Mouse (Mus musculus): ENCODE measurements at regions not wholly inside any gene's neighbourhood (a gene's known extent, or its start where the extent isn't known, plus 50 kb on each side); places are given as distances from the start of the nearest gene placed in this dataset.

DNA sequence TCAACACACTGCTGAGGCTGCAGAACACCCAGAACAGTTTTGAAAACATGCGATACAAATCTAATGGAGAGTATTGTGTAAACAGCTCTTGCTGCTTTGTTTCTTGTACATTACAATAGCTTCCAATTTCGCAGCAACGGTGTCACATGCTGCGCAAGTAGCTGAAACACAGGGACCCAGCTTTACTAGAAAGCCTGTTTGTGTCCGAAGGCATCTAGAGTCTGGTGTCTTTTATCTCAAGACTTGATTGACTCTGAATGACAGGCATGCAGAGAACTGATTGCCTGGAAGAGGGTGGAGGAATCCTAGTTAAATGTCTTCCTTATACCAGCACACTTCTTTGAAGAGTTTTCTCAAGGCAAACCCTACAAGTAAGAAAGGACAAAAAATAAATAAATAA is 66.1 kb upstream of the Fgf10 start:
- no peak for DNase-seq (ENCODE audit: extremely low spot score in 1 of 2, low spot score in 1 of 2)

DNA sequence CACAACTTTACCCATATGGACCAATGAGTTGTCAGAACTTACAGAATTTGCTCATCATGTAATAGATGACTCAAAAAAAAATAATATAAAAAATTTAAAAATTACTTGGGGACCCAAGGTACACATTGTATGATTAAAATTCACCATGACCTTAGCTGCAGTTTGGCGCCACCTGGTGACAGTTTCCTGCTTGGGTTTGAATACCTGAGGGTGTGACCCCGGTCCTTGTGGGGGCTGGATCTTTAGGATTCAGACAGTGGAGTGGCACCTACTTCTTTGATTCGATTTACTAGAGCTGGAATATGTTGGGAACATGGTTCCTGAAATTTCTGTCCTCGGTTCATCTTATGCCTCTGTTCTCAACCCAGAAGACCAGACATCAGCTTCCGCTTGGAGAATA is 72.7 kb upstream of the Fgf10 start:
- peak in 1 of 2 experiments; percentile 46 for DNase-seq (ENCODE audit: extremely low spot score in 1 of 2, low spot score in 1 of 2)

DNA sequence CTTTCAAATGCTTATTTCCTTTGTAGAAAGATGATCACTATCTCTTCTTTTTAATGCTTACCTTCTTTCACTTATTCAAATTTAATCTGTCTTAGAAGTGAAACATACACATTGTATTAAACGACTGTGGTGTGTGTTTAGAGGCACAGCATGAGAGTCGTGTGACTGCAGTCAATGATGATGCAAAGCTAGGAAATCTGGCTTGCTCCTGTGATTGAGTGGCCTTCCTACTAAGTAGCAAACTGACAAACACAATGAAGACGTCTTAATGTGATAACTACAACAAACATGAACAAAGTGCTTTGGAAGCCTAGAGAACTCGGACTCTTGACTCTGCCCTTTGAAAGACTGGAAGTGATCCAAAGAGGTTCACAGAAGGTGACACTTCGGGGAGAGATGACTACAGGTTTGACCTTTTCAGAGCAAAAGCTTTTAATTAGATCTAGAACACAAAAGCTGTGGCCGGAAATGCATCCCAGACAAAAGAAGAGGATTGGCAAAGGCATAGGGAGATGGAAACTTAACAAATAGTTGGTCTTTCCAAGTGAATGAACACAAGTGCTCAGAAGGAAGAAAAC is 73.3 kb upstream of the Fgf10 start:
- no peak for DNase-seq (ENCODE audit: extremely low spot score in 1 of 2, low spot score in 1 of 2)

DNA sequence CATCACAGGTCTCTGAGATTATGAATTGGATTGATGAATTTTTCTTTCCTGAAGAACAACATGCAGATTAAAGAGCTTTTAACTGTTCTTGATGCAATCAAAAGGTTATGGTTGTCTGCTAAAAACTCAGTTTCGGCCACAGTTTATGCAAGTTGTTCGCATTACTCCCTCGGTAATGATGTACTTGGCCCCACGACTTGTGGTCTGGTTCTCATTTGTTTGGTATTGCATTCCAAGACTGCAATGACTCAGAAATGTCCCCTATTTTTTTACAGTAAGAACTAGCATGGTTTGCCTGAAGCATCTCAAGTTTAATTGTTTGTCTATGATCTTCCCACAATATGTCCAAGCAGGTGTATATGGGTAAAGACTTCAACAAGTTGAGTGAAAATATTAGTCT is 77.5 kb upstream of the Fgf10 start:
- no peak for DNase-seq (ENCODE audit: extremely low spot score in 1 of 2, low spot score in 1 of 2)

DNA sequence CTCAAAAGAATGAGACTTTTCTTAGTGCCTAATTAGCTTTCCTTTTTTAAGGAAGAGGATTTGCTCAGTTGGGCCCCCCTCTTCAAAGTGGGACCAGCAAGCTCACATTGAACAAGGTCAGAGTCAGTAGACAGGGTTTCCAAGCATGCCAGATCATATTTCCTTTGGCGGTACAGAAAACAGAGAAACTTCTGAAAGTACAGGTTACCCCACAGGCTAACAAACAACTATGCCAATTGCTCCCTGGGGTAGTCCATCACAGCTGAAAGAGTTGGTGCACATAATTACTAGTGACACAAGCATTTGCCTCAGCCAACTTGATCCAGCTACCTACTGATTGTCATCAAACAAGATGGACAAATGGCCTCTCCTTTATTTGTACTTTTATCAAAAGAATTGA is 97.0 kb upstream of the Fgf10 start:
- DNase-seq (ENCODE audit: extremely low spot score in 1 of 2, low spot score in 1 of 2), result no peak

DNA sequence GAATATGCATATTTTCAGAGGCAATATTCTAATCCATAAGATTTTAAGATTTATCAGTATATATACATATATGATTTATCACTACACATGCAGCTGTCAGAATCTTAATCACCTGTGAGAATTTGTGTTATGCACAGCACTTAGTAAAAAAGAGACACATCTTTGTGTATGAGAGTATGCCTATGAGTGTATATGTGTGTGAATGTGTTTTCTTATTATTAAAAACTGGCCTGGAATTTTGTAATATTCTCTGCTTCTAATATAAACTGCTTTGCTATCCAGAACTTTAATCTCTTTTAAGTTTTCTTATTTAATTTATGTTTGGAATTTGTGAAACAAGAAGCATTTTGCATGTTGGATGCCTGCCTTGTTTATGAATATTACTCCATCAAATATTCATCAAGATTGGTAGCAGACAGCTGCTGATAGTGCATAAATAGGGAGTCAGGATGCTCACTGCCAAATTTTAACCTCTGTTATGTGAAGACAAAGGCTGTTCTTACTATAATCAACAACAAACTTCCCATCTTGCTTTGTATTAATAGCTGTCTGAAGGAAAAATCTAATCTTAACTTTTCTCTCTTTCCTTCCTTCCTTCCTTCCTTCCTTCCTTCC is 104.3 kb upstream of the Fgf10 start:
- DNase-seq (ENCODE audit: extremely low spot score in 1 of 2, low spot score in 1 of 2), result no peak

DNA sequence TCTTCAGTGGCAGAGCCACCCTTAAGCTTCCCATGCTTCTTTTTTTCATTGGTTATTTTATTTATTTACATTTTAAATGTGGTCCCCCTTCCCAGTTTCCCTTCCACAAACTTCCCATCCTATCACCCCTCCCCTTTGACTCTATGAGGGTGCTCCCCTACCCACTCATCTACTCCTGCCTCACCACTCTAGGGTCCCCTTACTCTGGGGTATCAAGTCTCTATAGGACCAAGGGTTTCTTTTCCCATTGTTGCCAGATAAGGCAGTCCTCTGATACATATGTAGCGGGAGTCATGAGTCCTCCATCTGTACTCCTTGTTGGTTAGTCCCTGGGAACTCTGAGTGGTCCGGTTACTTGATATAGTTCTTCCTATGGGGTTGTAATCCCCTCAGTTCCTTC is 110.6 kb upstream of the Fgf10 start:
- no peak for DNase-seq (ENCODE audit: extremely low spot score in 1 of 2, low spot score in 1 of 2)

DNA sequence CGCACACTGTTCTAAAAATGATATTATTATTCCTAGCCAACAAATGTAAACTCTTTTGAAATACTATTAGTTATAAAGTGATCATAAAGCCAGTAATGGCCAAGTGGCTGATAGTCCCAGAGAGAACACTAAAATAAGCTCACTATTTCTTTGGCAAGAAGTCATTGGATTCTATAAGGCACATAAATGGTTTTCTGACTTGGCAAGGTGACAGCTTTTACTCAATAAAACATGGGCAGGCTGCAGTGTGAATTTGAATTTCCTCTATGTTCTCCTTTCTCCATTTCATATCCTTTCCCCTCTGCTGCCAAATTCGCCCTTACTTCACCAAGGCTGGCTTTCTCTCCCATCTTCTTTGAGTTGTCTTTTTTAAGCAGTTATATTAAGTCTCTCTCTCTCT is 117.6 kb upstream of the Fgf10 start:
- DNase-seq (ENCODE audit: extremely low spot score in 1 of 2, low spot score in 1 of 2), result no peak

DNA sequence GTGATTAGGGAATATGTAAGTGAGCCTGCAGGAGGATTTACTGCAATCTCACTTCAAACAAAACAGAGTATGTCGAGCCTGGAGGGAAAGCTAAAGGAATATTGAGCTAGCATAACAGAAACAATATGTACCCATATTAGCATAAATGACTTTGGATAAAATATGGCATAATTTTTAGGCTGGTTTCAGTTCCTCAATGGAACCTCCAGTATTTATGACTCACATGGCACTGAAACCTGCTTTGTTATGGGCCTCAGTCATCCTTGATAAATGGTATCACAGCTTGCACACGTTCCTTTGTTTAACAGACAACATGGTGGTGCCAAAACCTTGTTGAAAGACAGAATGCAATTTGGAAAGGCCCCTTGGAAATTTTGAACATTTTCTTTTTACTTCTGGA is 130.8 kb upstream of the Fgf10 start:
- DNase-seq (ENCODE audit: extremely low spot score in 1 of 2, low spot score in 1 of 2), result no peak

DNA sequence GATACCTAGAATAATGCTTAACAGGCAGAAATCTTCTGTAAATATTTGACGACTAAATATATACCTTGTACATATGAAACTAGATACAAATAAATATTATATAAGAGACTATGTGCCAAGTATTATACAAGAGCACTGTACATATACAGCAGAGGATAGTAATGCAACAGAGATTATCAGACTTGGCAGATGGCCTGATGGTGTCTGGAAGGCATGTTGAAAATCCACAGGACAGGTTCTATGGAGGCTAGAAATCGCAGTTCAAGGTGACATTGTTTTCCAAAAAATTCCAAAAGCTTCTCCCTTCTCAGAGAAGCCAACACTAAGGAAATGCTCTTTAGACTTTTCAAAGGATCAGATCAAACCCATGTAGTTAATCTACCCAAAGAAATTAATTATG is 126.9 kb upstream of the Mrps30 start:
- no peak for DNase-seq (ENCODE audit: extremely low spot score in 1 of 2, low spot score in 1 of 2)

DNA sequence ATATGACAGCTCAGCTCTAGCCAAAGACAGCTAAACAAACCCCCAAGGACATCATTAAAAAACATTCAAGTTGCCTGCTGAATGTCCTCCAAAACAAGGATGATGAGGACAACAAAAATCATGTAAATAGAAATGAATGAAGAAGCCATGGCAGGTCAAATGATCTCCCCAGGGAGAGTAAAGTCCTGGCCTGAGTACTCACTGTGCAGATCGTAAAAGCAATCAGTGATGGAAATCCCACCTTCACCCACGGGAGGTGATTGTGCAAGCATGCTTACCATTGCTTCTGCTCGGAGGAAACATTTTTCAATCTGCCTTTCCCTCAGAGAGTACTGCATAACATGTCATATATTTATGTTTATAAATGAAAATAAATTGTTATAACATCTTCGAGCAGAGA is 119.1 kb upstream of the Mrps30 start:
- no peak for DNase-seq (ENCODE audit: extremely low spot score in 1 of 2, low spot score in 1 of 2)

DNA sequence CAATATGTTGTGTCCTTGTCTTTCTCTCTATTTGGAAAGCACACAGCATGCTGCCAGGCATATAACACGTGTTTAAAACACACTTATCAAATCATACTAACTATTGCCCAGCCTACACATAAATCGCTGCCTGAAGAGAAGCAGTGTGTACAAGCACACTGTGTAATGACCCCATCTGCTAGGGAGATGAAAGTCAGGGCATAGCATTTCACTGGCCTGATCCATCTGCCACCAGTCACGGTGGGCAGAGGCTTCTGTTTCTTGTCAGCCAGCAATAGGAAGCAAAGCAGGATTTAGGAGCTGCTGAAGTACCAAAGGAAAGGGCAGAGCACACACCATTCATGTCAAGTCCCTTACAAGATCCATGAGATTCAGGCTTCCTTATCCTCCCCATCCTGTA is 103.6 kb upstream of the Mrps30 start:
- no peak for DNase-seq (ENCODE audit: extremely low spot score in 1 of 2, low spot score in 1 of 2)

DNA sequence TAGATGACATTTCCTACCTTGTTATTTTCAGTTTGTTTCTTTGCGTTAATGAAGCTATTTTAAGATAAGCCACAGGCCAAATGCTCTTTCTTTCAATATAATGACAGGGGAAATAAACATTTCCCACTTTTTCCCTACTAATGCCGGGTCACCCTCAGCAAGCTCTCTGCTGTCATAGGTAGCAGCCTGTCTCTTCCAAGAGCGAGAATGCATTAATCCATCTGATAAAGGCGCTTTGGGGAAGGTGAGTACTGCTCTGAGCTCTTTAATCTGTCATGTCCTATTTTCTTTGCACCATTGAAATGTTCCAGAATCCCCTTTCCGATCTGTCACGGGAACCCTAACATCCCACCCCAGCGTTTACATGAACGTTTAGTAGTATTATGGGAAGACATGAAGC is 96.0 kb upstream of the Mrps30 start:
- no peak for DNase-seq (ENCODE audit: extremely low spot score in 1 of 2, low spot score in 1 of 2)

DNA sequence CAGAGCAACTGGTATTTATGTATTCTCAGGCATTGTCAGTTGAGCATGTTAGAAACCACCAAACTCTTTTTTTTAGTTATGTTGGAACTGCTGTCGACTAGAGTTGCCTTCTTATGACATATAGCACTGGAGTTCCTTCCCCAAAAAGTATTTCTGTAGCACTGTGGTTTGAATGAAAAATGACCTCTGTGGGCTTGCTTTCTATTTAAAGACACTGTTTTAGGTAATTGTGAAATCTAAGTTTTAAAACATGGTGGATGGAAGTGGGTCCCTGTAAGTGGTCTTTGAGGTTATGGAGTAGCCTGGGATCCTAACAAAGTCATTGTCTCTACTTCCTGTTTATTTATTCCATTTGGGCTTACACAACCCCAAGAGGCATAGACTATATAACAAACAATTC is 93.2 kb upstream of the Mrps30 start:
- no peak for DNase-seq (ENCODE audit: extremely low spot score in 1 of 2, low spot score in 1 of 2)

DNA sequence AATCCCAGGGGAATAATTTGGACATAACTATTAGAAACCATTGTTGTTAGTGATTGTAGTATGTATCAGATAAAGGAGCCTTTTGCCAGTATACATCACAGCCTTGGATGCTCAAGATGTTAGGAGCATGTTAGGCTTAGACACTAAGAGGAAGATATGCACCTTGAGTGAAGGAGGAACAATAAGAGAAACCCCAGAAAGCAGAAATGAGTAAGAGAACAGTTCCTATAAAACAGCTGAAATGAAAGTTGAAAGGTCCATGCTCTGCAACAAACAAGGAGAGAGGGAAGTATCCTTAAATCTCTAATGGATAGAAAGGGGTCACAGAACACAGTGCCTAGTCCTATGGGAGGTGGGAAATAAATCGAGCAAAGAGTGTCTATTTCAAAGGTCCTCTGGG is 91.4 kb upstream of the Mrps30 start:
- DNase-seq (ENCODE audit: extremely low spot score in 1 of 2, low spot score in 1 of 2), result no peak

DNA sequence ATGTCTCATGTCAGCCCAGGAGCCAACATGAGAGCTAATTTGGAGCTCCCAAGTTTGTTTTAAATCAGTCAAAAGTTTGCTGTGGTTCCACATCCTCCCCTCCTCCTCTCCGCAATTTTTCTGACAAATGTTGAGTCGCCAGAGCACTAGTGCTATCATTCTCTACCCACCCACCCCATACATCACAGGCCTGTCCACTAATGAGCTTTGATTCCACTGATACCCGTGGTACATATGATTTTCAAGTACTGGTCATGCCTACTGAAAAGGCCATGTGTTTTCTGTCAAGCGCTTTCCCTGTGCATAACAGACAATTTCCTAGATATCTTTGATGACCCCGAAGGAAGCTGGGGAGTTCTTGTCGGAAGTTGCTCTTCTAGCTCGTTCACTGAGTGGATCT is 85.5 kb upstream of the Mrps30 start:
- DNase-seq (ENCODE audit: extremely low spot score in 1 of 2, low spot score in 1 of 2), result no peak

DNA sequence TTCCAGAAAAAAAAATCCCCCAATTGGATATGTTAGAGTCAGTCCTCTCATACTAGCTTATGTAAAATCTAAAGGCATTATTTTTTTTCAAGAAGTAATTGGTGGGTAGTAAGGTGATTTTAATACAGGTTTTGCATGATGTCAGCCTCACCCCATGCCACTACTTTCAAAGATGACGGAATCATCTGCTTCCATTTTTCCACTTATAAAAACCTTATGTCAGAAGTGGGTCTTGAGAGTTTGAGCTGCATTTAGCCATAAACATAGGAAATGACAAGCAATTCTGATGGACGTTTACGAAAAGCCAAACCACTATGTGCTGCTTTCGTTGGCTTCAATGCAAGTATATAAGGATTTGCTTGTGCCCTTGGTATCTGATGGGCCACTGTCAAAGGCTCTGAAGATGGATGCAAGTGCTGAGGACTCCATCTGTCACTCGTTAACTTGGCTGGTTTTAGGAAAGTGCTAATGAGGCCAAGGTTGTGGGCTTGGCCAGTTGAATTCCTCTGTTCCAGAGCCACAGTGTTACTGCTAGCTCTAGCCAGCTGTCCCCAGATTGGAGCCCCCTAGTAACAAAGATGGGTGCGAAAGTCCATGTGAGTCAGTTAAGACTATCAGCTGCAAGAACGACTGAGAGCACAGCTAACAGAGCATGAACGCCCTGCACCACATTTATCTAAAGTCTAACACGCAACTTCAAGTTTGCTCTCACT is 72.8 kb upstream of the Mrps30 start:
- no peak for DNase-seq (ENCODE audit: extremely low spot score in 1 of 2, low spot score in 1 of 2)

DNA sequence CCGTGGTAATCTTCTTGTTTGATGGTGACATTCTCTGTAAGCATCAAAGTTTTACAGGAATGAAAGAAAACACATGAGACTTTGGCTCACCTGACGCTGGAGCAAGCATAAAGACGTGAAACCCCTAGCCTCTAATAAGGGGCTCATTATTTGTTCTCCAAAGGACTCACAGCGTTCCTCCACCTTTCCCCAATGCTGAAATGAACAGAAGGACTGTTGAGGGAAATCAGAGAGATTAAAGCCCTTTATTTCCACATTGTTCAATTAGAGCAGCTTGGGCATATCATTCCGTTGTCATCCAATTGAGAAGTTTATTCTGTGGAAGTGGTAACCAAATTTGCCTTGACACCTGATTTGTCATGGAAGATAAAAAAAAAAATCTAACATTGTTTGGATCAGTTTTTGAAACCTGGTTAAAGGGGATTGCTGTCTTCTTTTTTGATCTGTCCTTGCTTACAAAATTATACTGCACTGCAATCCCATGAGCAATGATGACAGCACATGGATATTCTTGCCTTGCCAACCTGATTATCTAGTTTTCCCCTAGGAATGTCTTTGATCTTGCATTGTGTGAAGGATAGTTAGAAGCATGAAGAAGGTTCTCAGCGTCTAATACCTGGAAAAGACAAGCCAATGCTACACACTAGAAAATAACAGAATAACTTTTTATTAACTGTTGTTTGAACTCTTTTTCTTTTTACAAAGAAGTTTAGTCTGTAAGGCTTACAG is 62.1 kb upstream of the Mrps30 start:
- no peak for DNase-seq (ENCODE audit: extremely low spot score in 1 of 2, low spot score in 1 of 2)

DNA sequence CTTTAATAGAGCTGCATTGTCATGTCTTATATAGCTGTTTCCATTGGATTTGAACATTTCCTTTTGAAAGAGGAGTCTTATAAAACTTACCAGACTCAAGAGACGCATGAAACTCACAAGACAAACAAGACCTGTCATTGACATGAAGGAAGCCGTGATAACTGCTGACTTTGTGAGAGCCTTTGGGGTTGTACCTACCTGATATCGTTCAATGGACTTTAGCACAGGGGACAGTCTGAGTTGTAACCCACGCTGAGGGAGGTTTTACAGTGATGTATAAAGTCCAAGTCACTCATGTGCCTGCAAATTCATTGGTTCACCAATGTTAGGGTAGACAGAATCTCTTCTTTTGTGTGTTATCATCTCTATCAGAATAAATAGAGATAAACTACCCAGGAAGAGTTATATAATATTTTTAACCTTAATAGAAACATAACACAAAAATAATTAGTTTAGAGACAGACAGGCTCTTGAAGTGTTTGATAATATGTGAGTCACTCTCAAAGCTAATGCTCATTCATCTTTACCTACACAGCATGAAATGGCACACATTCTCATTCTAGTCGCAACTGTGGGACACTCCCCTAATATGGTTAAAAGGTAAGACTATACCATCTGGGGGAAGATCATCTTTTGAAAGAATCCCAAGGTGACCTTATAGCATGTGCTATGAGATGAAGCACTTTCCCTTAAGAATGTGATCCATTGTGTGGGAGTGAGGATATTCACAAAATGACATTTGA is 54.4 kb upstream of the Mrps30 start:
- no peak for DNase-seq (ENCODE audit: extremely low spot score in 1 of 2, low spot score in 1 of 2)

Measured in layer of hippocampus, postnatal 25 days (tissue).